Mouse (Mus musculus): Measurements from ENCODE around the gene Kank3. TPM values are rescaled to one million over a fixed set of nuclear protein-coding genes. Genes with fewer than 3 reads are reported as not detected.
"Not testable (repeated sequence)": the region's sequence is repeated elsewhere in the genome, so short reads cannot be mapped to it uniquely, and the experiment has no call there.

The Kank3 gene
- polyA plus RNA-seq, 1 experiment from 2014 or later: 23.0 TPM

DNA sequence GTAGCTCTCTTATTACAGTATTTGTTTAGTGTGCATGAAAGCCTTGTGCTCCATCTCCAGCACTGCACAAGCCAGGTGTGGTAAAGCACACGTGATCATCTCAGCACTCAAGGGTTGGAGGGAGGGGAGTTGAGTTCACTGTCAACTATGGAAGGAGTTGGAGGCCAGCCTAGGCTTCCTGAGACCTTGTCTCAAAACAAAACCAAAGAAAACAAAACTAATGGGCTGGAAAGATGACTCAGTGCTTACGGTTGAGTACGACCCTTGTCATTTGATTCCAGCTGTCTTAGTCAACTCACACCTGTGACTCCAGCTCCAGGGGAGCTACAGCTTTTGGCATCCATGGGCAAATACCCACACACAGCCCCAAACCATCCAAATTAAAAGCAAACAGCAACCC is 2.2 kb downstream of the Kank3 start:
- Histone ChIP-seq H3K9me3 (ENCODE audit: control insufficient read depth, low read length) (no peaks in the 10 kb centered on the region; the same call in 1 of the 2 replicates), H3K4me1 (ENCODE audit: control insufficient read depth, insufficient read depth, low read length) (no peaks in the 10 kb centered on the region), H3K36me3 (ENCODE audit: control insufficient read depth, insufficient read depth, low read length) (no peaks in the 10 kb centered on the region), H3K4me2 (ENCODE audit: low read depth, severe bottlenecking) (no peak overlapping the region), H3K27me3 (ENCODE audit: control insufficient read depth, insufficient read depth, low read length) (no peaks in the 10 kb centered on the region; the same call in 1 of the 2 replicates), H3K27ac (replicated peaks; ENCODE audit: low read depth, low read length) (no peak overlapping the region), H3K9ac (ENCODE audit: low read length) (no peak overlapping the region), H3K4me3 (ENCODE audit: low read depth, low read length) (no peak overlapping the region)
- no peak for ATAC-seq (ENCODE audit: insufficient number of reproducible peaks, low FRiP score, low TSS enrichment, low read depth)
- 63% methylated on average over 3 of the region's 3 CpGs for WGBS
- DNase-seq (ENCODE audit: low spot score): no peak

- no peak overlapping the region for H3K9ac ChIP-seq (ENCODE audit: low read length)
- no peaks in the 10 kb centered on the region for H3K36me3 ChIP-seq (ENCODE audit: control insufficient read depth, insufficient read depth, low read length)
- DNase-seq (ENCODE audit: low spot score): no peak
- no peak overlapping the region for H3K4me3 ChIP-seq (ENCODE audit: low read depth, low read length)
- 71% methylated on average over 4 of the region's 4 CpGs for WGBS
- H3K9me3 ChIP-seq (ENCODE audit: control insufficient read depth, low read length): no peaks in the 10 kb centered on the region; the same call in 1 of the 2 replicates
- ATAC-seq (ENCODE audit: insufficient number of reproducible peaks, low FRiP score, low TSS enrichment, low read depth): no peak
- H3K4me2 ChIP-seq (ENCODE audit: low read depth, severe bottlenecking): no peak overlapping the region
- H3K27ac ChIP-seq (replicated peaks; ENCODE audit: low read depth, low read length): no peak overlapping the region
- peaks cover 2% of the 10 kb centered on the region; the same call in 1 of the 2 replicates for H3K4me1 ChIP-seq (ENCODE audit: control insufficient read depth, insufficient read depth, low read length)
- no peaks in the 10 kb centered on the region; the same call in 1 of the 2 replicates for H3K27me3 ChIP-seq (ENCODE audit: control insufficient read depth, insufficient read depth, low read length)
Measured at GRCm38 (mm10) chr17:33812990-33813389, 2.7 kb downstream of the Kank3 start.

DNA sequence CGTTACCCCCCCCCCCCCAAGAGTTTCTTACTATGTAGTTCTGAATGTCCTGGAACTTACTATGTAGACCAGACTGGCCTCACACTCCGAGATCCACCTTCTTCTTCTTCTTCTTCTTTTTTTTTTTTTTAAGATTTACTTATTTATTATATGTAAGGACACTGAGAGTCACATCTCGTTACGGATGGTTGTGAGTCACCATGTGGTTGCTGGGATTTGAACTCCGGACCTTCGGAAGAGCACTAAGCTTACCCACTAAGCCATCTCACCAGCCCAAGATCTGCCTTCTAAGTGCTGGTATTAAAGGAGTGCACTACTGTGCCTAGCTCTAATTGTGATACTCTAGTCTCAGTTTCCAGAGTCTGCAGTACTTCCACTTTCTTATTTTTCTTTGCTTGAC is 5.1 kb downstream of the Kank3 start:
- DNase-seq (ENCODE audit: low spot score) (no peak), ATAC-seq (ENCODE audit: insufficient number of reproducible peaks, low FRiP score, low TSS enrichment, low read depth) (no peak)
- no peaks in the 10 kb centered on the region; the same call in 1 of the 2 replicates for H3K9me3 ChIP-seq (ENCODE audit: control insufficient read depth, low read length)
- H3K36me3 ChIP-seq (ENCODE audit: control insufficient read depth, insufficient read depth, low read length): peaks cover 8% of the 10 kb centered on the region; the same call in 1 of the 2 replicates
- WGBS: 92% methylated on average over 6 of the region's 6 CpGs
- no peak overlapping the region for H3K27ac ChIP-seq (replicated peaks; ENCODE audit: low read depth, low read length)
- H3K27me3 ChIP-seq (ENCODE audit: control insufficient read depth, insufficient read depth, low read length): no peaks in the 10 kb centered on the region; the same call in 1 of the 2 replicates
- no peak overlapping the region for H3K4me2 ChIP-seq (ENCODE audit: low read depth, severe bottlenecking)
- H3K9ac ChIP-seq (ENCODE audit: low read length): no peak overlapping the region
- peaks cover 6% of the 10 kb centered on the region; the same call in 1 of the 2 replicates for H3K4me1 ChIP-seq (ENCODE audit: control insufficient read depth, insufficient read depth, low read length)
- no peak overlapping the region for H3K4me3 ChIP-seq (ENCODE audit: low read depth, low read length)

DNA sequence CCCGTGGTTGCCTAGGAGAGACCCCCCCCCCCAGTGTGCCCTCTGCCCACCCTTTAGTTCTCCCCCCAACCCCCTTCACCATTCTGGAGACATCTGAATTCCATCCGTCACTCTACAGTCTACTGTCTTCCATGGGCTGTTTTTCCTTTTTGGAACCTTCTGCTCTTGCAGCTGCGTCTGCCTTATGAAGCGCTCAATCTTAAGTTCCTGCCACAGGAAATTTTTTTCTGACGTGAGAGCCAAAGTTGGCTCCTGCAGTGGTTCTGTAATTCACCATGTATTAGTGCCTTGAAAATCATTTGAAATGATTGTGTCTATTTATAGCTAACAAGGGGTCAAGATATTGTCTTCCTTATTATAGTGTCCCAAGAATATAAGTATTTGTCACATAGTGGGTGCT is 6.3 kb downstream of the Kank3 start:
- peaks cover 6% of the 10 kb centered on the region; the same call in 1 of the 2 replicates for H3K4me1 ChIP-seq (ENCODE audit: control insufficient read depth, insufficient read depth, low read length)
- H3K9ac ChIP-seq (ENCODE audit: low read length): no peak overlapping the region
- no peak for ATAC-seq (ENCODE audit: insufficient number of reproducible peaks, low FRiP score, low TSS enrichment, low read depth)
- peaks cover 13% of the 10 kb centered on the region for H3K36me3 ChIP-seq (ENCODE audit: control insufficient read depth, insufficient read depth, low read length)
- H3K4me2 ChIP-seq (ENCODE audit: low read depth, severe bottlenecking): peak overlapping the region; percentile 85
- H3K27me3 ChIP-seq (ENCODE audit: control insufficient read depth, insufficient read depth, low read length): no peaks in the 10 kb centered on the region
- no peak overlapping the region for H3K27ac ChIP-seq (replicated peaks; ENCODE audit: low read depth, low read length)
- WGBS: 84% methylated on average over 5 of the region's 5 CpGs
- no peaks in the 10 kb centered on the region for H3K9me3 ChIP-seq (ENCODE audit: control insufficient read depth, low read length)
- no peak for DNase-seq (ENCODE audit: low spot score)
- no peak overlapping the region for H3K4me3 ChIP-seq (ENCODE audit: low read depth, low read length)

DNA sequence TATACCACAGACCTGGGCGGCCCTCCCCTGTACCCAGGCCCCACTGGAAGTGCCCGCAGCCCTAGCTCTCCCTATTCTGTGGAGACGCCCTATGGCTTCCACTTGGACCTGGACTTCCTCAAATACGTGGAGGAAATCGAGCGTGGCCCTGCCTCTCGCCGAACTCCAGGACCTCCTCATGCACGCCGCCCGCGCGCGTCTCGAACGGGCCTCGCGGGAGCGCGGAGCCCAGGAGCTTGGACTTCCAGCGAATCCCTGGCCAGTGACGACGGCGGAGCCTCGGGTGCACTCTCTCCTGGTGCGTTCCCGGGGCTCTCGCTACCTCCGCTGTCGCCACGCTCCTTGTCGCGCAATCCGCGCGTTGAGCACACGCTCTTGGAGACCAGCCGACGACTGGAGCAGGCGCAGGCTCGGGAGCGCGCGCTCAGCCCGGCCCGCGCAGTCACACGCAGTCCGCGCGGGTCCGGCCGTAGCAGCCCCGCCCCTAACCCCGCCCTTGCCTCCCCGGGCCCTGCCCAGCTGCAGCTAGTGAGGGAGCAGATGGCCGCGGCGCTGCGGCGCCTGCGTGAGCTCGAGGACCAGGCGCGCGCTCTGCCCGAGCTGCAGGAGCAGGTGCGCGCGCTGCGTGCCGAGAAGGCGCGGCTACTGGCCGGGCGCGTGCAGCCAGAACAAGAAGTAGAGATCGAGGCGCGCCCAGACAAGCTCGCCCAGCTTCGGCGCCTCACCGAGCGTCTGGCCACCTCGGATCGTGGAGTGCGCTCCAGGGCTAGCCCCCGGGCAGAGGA is 7.1 kb downstream of the Kank3 start:
- under 1% methylated on average over 89 of the region's 89 CpGs for WGBS
- Histone ChIP-seq H3K36me3 (ENCODE audit: control insufficient read depth, insufficient read depth, low read length) (peaks cover 21% of the 10 kb centered on the region), H3K27me3 (ENCODE audit: control insufficient read depth, insufficient read depth, low read length) (no peaks in the 10 kb centered on the region), H3K4me1 (ENCODE audit: control insufficient read depth, insufficient read depth, low read length) (peaks cover 6% of the 10 kb centered on the region; the same call in 1 of the 2 replicates), H3K9ac (ENCODE audit: low read length) (peak overlapping the region; percentile 76), H3K4me3 (ENCODE audit: low read depth, low read length) (peak overlapping the region; percentile 44), H3K4me2 (ENCODE audit: low read depth, severe bottlenecking) (peak overlapping the region; percentile 85), H3K27ac (replicated peaks; ENCODE audit: low read depth, low read length) (peak overlapping the region; percentile 59), H3K9me3 (ENCODE audit: control insufficient read depth, low read length) (no peaks in the 10 kb centered on the region)
- ATAC-seq (ENCODE audit: insufficient number of reproducible peaks, low FRiP score, low TSS enrichment, low read depth) (peak; percentile 92), DNase-seq (ENCODE audit: low spot score) (peak; percentile 95)

GRCm38 (mm10) chr17:33817969-33818643 is 7.8 kb downstream of the Kank3 start:
- 19% methylated on average over 33 of the region's 33 CpGs for WGBS
- DNase-seq (ENCODE audit: low spot score) (no peak), ATAC-seq (ENCODE audit: insufficient number of reproducible peaks, low FRiP score, low TSS enrichment, low read depth) (peak; percentile 27; the same call in 1 of the 2 replicates)
- Histone ChIP-seq H3K36me3 (ENCODE audit: control insufficient read depth, insufficient read depth, low read length) (peaks cover 26% of the 10 kb centered on the region), H3K9me3 (ENCODE audit: control insufficient read depth, low read length) (no peaks in the 10 kb centered on the region), H3K27ac (replicated peaks; ENCODE audit: low read depth, low read length) (peak overlapping the region; percentile 59), H3K4me3 (ENCODE audit: low read depth, low read length) (peak overlapping the region; percentile 44), H3K9ac (ENCODE audit: low read length) (peak overlapping the region; percentile 61), H3K27me3 (ENCODE audit: control insufficient read depth, insufficient read depth, low read length) (no peaks in the 10 kb centered on the region), H3K4me2 (ENCODE audit: low read depth, severe bottlenecking) (peak overlapping the region; percentile 85), H3K4me1 (ENCODE audit: control insufficient read depth, insufficient read depth, low read length) (peaks cover 11% of the 10 kb centered on the region)

DNA sequence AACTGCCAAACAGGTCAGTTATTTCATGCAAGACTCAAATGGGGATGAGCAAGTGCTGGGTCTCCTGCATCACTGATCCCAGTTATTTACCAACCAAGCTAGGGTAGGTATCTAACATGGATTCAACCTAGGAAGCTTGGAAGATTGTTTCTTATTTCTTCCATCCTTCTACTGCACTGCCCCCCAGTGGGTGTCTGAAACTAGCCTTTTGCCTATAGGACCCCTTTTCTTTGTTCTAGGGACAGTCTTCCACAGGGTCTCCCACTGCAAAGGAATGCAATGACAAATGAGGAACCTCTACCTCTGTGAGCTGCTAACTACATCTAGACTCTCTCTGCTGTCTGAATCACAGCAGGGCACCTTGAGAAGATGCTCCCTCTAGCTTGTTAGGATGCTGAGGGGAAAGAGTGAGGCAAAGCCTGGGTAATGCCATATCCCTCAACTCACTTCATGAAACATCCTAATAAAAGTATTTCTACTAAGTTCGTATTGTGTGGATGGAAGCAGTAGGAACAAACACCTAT is 12.2 kb downstream of the Kank3 start:
- DNase-seq (ENCODE audit: low spot score) (no peak), ATAC-seq (ENCODE audit: insufficient number of reproducible peaks, low FRiP score, low TSS enrichment, low read depth) (no peak)
- Histone ChIP-seq H3K4me3 (ENCODE audit: low read depth, low read length) (peak overlapping the region; percentile 14; the same call in 1 of the 2 replicates), H3K36me3 (ENCODE audit: control insufficient read depth, insufficient read depth, low read length) (peaks cover 27% of the 10 kb centered on the region), H3K4me1 (ENCODE audit: control insufficient read depth, insufficient read depth, low read length) (peaks cover 22% of the 10 kb centered on the region), H3K9ac (ENCODE audit: low read length) (no peak overlapping the region), H3K27ac (replicated peaks; ENCODE audit: low read depth, low read length) (no peak overlapping the region), H3K27me3 (ENCODE audit: control insufficient read depth, insufficient read depth, low read length) (no peaks in the 10 kb centered on the region), H3K9me3 (ENCODE audit: control insufficient read depth, low read length) (no peaks in the 10 kb centered on the region), H3K4me2 (ENCODE audit: low read depth, severe bottlenecking) (peak overlapping the region; percentile 93; the same call in 1 of the 2 replicates)
- 87% methylated on average over 1 of the region's 1 CpGs for WGBS

GRCm38 (mm10) chr17:33823171-33823570 is 12.9 kb downstream of the Kank3 start:
- H3K9me3 ChIP-seq (ENCODE audit: control insufficient read depth, low read length); H3K27ac ChIP-seq (replicated peaks; ENCODE audit: low read depth, low read length); DNase-seq (ENCODE audit: low spot score); H3K27me3 ChIP-seq (ENCODE audit: control insufficient read depth, insufficient read depth, low read length); ATAC-seq (ENCODE audit: insufficient number of reproducible peaks, low FRiP score, low TSS enrichment, low read depth): not testable (repeated sequence)
- H3K4me1 ChIP-seq (ENCODE audit: control insufficient read depth, insufficient read depth, low read length): peaks cover 19% of the 10 kb centered on the region
- 88% methylated on average over 8 of the region's 8 CpGs for WGBS
- H3K9ac ChIP-seq (ENCODE audit: low read length): peak overlapping the region; percentile 87
- H3K4me2 ChIP-seq (ENCODE audit: low read depth, severe bottlenecking): peak overlapping the region; percentile 93
- peaks cover 27% of the 10 kb centered on the region for H3K36me3 ChIP-seq (ENCODE audit: control insufficient read depth, insufficient read depth, low read length)
- H3K4me3 ChIP-seq (ENCODE audit: low read depth, low read length): peak overlapping the region; percentile 82

Data from limb, embryonic 11.5 days (tissue).